Mouse (Mus musculus) cerebellum, adult 2 months (tissue): ENCODE data around the gene Shh. TPM values are rescaled to one million over a fixed set of nuclear protein-coding genes. Genes with fewer than 3 reads are reported as not detected.

Source experiments
- DNase-seq, 2 experiments: peaks; one replicate each; pipeline ENCODE4 v3.0.0; 2021
- H3K27ac ChIP-seq: fragments of 200-500 bp; 2 replicates; pipeline ENCODE4 v1.5.1; 2012; ENCODE audit warnings: low read length, control low read depth, inconsistent platforms; ENCODE audit not compliant: insufficient read depth
- H3K27me3 ChIP-seq: fragments of 200-500 bp; 2 replicates; pipeline ENCODE4 v1.6.1; 2012; ENCODE audit warnings: inconsistent platforms, mild to moderate bottlenecking, low read length, moderate library complexity; ENCODE audit not compliant: control insufficient read depth, insufficient read depth
- H3K4me1 ChIP-seq: fragments of 200-500 bp; 2 replicates; pipeline ENCODE4 v1.6.1; 2011; ENCODE audit warnings: low read length; ENCODE audit not compliant: control insufficient read depth, insufficient read depth
- H3K4me3 ChIP-seq: fragments of 200-500 bp; replicated peaks from 2 replicates; pipeline ENCODE3; 2011; ENCODE audit warnings: mild to moderate bottlenecking, low read depth, low read length, control low read depth; ENCODE audit not compliant: insufficient read depth
- CTCF ChIP-seq: fragments of 200-500 bp; IDR thresholded peaks from 2 replicates; pipeline ENCODE4 v1.5.1; 2011; ENCODE audit warnings: low read depth, mild to moderate bottlenecking, control low read depth, low read length, moderate library complexity, borderline replicate concordance; ENCODE audit not compliant: insufficient read depth
- POLR2A ChIP-seq: fragments of 200-500 bp; IDR thresholded peaks from 2 replicates; pipeline ENCODE4 v1.6.1; 2011; ENCODE audit warnings: low read length, control low read depth, borderline replicate concordance; ENCODE audit not compliant: insufficient read depth
- WGBS: fragments of 180-500 bp; shearing (Covaris S2); methylation state at CpG from one replicate; pipeline ENCODE4 v1.1.7; 2018; 5-methylcytosine and 5-hydroxymethylcytosine counted together
- polyA plus RNA-seq: library from polyadenylated mRNA; depleted of rRNA; stranded (reverse); fragments of >200 nt; gene quantifications from 2 replicates; pipeline ENCODE4 v1.2.3, GENCODE M21; 2012

The Shh gene
- polyA plus RNA-seq, 1 experiment = 5.1 TPM

DNA sequence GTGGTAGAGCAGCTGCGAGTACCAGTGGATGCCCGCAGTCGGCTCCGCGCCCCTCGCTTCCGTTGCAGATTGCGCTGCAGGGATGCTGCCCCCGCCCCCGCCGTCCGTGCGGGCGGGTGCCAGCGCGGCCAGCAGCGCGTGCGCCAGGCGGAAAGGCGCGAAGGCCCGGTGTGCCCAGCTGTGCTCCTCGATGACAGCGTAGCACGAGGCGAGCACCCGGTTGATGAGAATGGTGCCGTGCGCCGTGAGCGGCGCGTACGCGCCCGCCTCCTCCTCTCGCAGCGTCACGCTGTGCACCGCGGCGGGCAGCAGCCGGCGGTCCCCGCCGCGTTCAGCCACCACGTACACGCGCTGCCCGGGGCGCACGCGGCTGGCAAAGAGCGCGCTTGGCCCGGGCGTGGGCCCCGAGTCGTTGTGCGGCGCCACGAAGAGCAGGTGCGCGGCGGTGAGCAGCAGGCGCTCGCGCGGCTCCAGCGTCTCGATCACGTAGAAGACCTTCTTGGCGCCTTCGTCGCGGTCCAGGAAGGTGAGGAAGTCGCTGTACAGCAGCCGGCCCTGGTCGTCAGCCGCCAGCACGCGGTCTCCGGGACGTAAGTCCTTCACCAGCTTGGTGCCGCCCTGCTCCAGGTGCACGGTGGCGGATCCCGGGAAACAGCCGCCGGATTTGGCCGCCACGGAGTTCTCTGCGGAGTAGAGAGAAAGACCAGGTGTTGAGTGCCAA lies 9.0 kb downstream of the Shh start:
- no peak for TF ChIP-seq POLR2A
- no peak for TF ChIP-seq CTCF
- DNase-seq = no peak

DNA sequence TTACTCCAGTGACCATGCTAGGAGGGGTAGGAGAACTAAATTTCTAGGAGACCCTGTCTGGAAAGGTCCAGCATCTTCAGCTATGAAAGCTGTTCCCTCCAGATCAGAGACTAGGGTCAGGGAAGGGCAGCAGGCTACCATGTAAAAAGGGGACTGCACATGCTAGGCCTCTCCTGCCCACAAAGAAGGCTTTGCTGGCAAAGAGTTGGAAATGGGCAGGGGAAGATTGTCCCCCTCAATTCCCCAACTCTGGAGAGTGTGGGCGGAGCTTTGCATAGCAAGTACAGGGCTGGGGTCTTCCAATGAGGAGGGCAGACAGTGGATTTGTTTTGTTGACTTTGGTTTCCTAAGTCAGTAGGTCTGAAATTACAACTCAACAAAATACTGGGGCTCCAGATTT lies 10.7 kb downstream of the Shh start:
- no peak for DNase-seq
- 97% methylated on average over 1 of the region's 1 CpGs for WGBS
- Histone ChIP-seq H3K27ac (no peak overlapping the region), H3K27me3 (peaks cover 4% of the 10 kb centered on the region; the same call in 1 of the 2 replicates), H3K4me3 (no peak overlapping the region), H3K4me1 (no peaks in the 10 kb centered on the region)
- TF ChIP-seq POLR2A (no peak), CTCF (no peak)

More for the DNA sequence above, 9.0 kb downstream of the Shh start:
- Histone ChIP-seq H3K4me3 (no peak overlapping the region), H3K4me1 (no peaks in the 10 kb centered on the region), H3K27me3 (peaks cover 4% of the 10 kb centered on the region; the same call in 1 of the 2 replicates), H3K27ac (no peak overlapping the region)
- WGBS = under 1% methylated on average over 95 of the region's 95 CpGs

DNA sequence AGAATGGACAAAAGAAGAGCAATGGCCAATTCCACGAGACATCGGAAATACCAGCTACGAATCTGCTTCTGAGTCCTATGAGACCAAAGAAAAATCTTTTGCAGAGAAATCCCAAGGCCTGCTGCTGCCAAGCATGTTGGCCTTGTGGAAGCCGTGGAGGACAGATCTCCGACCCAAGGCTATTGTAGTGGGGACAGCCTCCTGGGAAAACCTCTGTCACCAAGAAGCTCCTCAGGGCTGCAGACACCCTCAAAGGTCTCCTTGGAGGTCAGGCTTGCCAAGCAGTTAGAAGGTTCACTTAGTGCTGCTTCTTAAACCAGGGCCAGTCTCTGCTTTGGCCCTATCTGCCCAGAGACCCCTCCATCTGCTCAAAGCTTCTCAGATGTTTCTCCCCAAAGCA lies 11.3 kb downstream of the Shh start:
- no peak overlapping the region for H3K27ac ChIP-seq
- DNase-seq = no peak
- TF ChIP-seq CTCF (no peak), POLR2A (no peak)
- 85% methylated on average over 5 of the region's 5 CpGs for WGBS
- H3K27me3 ChIP-seq = peaks cover 1% of the 10 kb centered on the region; the same call in 1 of the 2 replicates
- H3K4me1 ChIP-seq = no peaks in the 10 kb centered on the region
- no peak overlapping the region for H3K4me3 ChIP-seq

DNA sequence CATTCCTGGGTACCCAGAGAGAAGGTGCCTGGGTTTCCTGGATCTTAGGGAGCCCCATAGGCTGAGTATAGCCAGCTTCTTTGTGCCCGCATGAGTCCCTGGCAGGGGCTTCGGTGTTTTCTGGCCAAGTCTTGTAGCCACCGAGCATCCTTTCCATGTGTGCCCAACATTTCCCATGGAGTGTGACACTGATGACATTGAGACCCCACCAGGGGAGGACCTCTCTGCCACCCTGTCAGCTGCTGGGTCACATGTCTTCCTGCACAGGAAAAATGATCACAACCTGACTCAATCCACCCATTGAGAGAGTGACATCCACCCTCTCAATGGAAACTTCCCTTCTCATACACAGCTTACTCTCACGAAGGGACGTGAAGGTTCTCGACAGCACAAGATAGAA lies 12.5 kb downstream of the Shh start:
- H3K27ac ChIP-seq = no peak overlapping the region
- TF ChIP-seq POLR2A (no peak), CTCF (no peak)
- DNase-seq = no peak
- no peaks in the 10 kb centered on the region for H3K4me1 ChIP-seq
- WGBS = 74% methylated on average over 6 of the region's 6 CpGs
- no peak overlapping the region for H3K4me3 ChIP-seq
- H3K27me3 ChIP-seq = no peaks in the 10 kb centered on the region; the same call in 1 of the 2 replicates

DNA sequence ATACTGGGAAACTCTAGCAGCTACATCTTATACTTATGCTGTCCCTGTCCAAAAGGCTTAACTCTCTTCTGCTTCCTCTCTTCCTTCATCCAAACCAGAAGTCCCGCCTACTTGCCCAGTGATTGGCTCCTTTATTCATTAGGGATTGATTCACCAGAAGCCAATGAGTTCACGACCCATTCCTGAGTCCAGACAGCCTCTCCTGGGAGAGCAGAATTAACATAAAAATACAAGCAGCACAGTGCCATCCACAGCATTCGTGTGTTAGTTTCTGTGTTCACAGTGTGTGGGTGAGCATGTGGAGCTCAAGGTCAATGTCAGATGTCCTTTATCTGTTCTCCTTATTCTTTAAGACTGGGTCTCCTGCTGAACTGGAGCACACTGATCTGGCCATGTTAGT lies 13.5 kb downstream of the Shh start:
- 37% methylated on average over 3 of the region's 3 CpGs for WGBS

DNA sequence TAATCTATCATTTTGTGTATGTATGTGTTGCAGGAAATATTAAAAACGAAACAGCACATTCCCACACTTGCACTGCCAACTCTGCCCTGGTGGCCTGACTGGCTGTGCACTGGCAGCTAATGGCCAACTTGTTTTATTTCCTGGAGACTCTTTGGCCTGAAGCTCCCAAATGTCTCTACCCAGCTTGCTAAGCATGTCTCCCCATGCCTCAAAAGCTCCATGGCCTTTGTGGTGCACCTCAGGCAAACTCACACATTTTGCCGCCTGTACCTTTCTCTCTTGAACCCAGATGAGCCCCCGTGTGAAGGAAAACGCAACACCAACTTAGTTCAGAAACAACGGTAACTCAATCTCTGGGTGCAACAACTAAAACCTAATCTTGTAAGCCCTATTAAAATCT lies 14.0 kb downstream of the Shh start:
- Histone ChIP-seq H3K27ac (no peak overlapping the region), H3K4me1 (no peaks in the 10 kb centered on the region), H3K4me3 (no peak overlapping the region), H3K27me3 (no peaks in the 10 kb centered on the region; the same call in 1 of the 2 replicates)
- TF ChIP-seq CTCF (no peak), POLR2A (no peak)
- WGBS = 83% methylated on average over 5 of the region's 5 CpGs
- DNase-seq = no peak

More for the DNA sequence above, 13.5 kb downstream of the Shh start:
- no peak for DNase-seq
- Histone ChIP-seq H3K4me1 (no peaks in the 10 kb centered on the region), H3K4me3 (no peak overlapping the region), H3K27me3 (no peaks in the 10 kb centered on the region; the same call in 1 of the 2 replicates), H3K27ac (no peak overlapping the region)
- TF ChIP-seq POLR2A (no peak), CTCF (no peak)

DNA sequence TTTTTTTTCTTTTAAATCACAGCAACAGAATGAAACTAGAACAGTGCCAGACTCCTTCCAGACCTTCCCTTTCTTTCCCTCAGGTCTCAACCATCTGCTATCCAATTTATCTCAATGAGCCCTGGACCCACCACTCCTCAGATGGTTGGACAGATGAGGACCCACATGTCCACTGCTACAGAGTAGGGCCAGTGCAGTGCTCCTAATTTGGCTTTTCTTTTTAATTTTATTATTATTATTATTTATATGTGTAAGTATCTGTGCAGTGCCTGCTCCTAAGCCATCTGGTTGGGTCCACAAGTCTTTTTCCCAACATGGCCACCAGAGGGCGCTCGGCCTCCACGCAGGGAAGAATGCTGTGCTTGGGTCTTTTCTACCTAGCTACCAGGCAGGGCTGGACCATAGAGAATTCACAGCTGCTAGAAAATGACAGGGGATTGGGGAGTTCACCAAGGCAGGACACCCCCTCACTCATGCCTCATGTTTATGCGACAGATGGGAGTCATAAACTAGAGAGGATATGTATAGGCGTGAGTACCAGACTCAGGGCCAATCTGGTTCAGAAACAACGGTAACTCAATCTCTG lies 15.9 kb downstream of the Shh start:
- H3K27ac ChIP-seq = no peak overlapping the region
- peak; percentile 97 for TF ChIP-seq CTCF
- no peak for TF ChIP-seq POLR2A
- H3K27me3 ChIP-seq = no peaks in the 10 kb centered on the region
- WGBS = 33% methylated on average over 6 of the region's 6 CpGs
- no peaks in the 10 kb centered on the region for H3K4me1 ChIP-seq
- peak; percentile 68 to 85 for DNase-seq
- no peak overlapping the region for H3K4me3 ChIP-seq

DNA sequence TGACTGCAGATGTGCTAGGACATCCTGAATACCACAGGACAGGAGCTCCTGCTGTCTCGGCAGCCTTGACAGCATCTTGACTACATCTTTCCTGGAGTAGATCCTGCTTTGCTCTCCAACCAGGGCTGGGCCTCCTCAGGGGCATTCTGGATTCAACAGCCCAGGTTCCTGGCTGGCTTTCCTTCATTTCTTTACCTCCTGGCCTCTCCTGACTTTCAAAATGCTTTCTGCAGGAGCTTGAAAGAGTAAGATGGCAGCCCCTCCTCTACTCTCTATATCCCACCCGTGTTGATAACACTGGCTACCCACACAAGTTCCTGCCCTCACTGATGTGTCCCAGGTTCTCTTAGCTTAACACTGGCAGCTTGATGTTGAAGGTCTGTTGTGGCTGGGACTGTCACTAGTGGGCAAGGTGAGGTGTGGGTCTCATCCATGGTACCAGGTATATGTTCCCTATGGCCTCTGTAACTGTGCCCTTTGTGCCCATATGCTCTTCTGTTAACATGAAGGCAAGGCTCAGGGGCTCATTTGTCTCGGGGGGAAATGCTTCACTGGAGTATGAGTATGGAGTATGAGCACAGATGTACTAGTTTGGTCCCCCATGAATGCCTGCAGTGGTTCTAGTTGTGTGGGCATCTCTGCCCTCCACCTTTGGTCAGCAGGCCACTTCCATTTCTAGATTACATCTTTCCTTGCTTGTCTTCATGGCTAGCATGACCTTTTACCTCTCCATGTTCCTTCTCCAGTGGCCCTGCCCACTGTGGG lies 16.7 kb downstream of the Shh start:
- TF ChIP-seq CTCF (no peak), POLR2A (no peak)
- H3K27me3 ChIP-seq = no peaks in the 10 kb centered on the region
- H3K27ac ChIP-seq = no peak overlapping the region
- H3K4me1 ChIP-seq = no peaks in the 10 kb centered on the region
- no peak for DNase-seq
- no peak overlapping the region for H3K4me3 ChIP-seq
- WGBS = 55% methylated on average over 3 of the region's 3 CpGs
